Mouse (Mus musculus) colon, adult 2 months (tissue): ENCODE measurements around the gene Vmn2r69. TPM values are rescaled to one million over a fixed set of nuclear protein-coding genes. Genes with fewer than 3 reads are reported as not detected.

Source experiments
- polyA plus RNA-seq: library from polyadenylated mRNA; depleted of rRNA; stranded (reverse); fragments of >200 nt; gene quantifications from 2 replicates; pipeline ENCODE4 v1.2.3, GENCODE M21; 2012; rRNA removed

Gene Vmn2r69
- not detected in 2 replicates for polyA plus RNA-seq

GRCm38 (mm10) chr7:85415820-85416219 lies at the start of gene Vmn2r69:
Gene Vmn2r69, minus strand, starts transcription at chr7:85415920.

Other genes with a start within 250 kb of the Vmn2r69 start
- gene Vmn2r68, start 178.1 kb downstream of the Vmn2r69 start, polyA plus RNA-seq, result not detected in 2 replicates
- gene Vmn2r71, start 147.2 kb upstream of the Vmn2r69 start, polyA plus RNA-seq, result not detected in 2 replicates
- not detected in 2 replicates for gene Vmn2r70, start 153.3 kb upstream of the Vmn2r69 start, polyA plus RNA-seq